Mouse (Mus musculus) lung, postnatal 0 days (tissue): Measurements from ENCODE around the gene Mfn2. TPM values are rescaled to one million over a fixed set of nuclear protein-coding genes. Genes with fewer than 3 reads are reported as not detected.
"Not testable (repeated sequence)": the region's sequence is repeated elsewhere in the genome, so short reads cannot be mapped to it uniquely, and the experiment has no call there.

ENCODE experiments used
- ATAC-seq: fragments of 200-750 bp; cut with Nextera tagmentation; 2 replicates; pipeline ENCODE4 v1.8.0; 2017; ENCODE audit warnings: moderate library complexity
- DNase-seq: peaks from one replicate; pipeline ENCODE4 v3.0.0-alpha.2; 2016; ENCODE audit warnings: low spot score
- H3K27ac ChIP-seq: fragments of 300-500 bp; sonication (generic); 2 replicates; pipeline ENCODE4 v1.5.1; 2014; ENCODE audit warnings: antibody characterized with exemption, mild to moderate bottlenecking, low read length, mixed read lengths
- H3K27me3 ChIP-seq: fragments of 300-500 bp; sonication (generic); replicated peaks from 2 replicates; pipeline ENCODE4 v1.6.1; 2014; ENCODE audit warnings: low read length, mixed read lengths; ENCODE audit not compliant: insufficient read depth
- H3K36me3 ChIP-seq: fragments of 300-500 bp; sonication (generic); 2 replicates; pipeline ENCODE4 v1.6.1; 2014; ENCODE audit warnings: low read length, mixed read lengths; ENCODE audit not compliant: insufficient read depth
- H3K4me1 ChIP-seq: fragments of 300-500 bp; sonication (generic); 2 replicates; pipeline ENCODE4 v1.6.1; 2014; ENCODE audit warnings: antibody characterized with exemption, low read depth, low read length, mixed read lengths; ENCODE audit not compliant: insufficient read depth
- H3K4me2 ChIP-seq: fragments of 300-500 bp; sonication (generic); replicated peaks from 2 replicates; pipeline ENCODE4 v1.6.1; 2014; ENCODE audit warnings: low read depth, mild to moderate bottlenecking, low read length, moderate library complexity, mixed read lengths
- H3K4me3 ChIP-seq: fragments of 300-500 bp; sonication (generic); 2 replicates; pipeline ENCODE4 v1.5.1; 2014; ENCODE audit warnings: low read depth, low read length
- H3K9ac ChIP-seq: fragments of 300-500 bp; sonication (generic); replicated peaks from 2 replicates; pipeline ENCODE4 v1.6.1; 2014; ENCODE audit warnings: low read depth, mild to moderate bottlenecking
- H3K9me3 ChIP-seq: fragments of 300-500 bp; sonication (generic); 2 replicates; pipeline ENCODE4 v1.6.1; 2016; ENCODE audit warnings: low read length, mixed read lengths
- CTCF ChIP-seq: IDR thresholded peaks from 2 replicates; pipeline ENCODE4 v1.5.1; 2016; ENCODE audit warnings: antibody characterized with exemption, mild to moderate bottlenecking
- EP300 ChIP-seq: IDR thresholded peaks from 2 replicates; pipeline ENCODE4 v1.6.1; 2016; ENCODE audit warnings: antibody characterized with exemption, mild to moderate bottlenecking, control low read depth
- WGBS: fragments of 180-500 bp; shearing (Covaris S2); extraction: QIAGEN DNeasy Blood & Tissue Kit; methylation state at CpG from one replicate; pipeline ENCODE4 v1.1.7; 2014; 5-methylcytosine and 5-hydroxymethylcytosine counted together
- polyA plus RNA-seq: library from polyadenylated mRNA; unstranded; fragments of >200 nt; fragmentation: Nextera tagmentation; extraction: Ambion mirVana; gene quantifications from 2 replicates; pipeline ENCODE4 v1.2.1, GENCODE M21; 2015

The Mfn2 gene
- polyA plus RNA-seq, 1 experiment from 2014 or later, result 19.7 TPM

DNA sequence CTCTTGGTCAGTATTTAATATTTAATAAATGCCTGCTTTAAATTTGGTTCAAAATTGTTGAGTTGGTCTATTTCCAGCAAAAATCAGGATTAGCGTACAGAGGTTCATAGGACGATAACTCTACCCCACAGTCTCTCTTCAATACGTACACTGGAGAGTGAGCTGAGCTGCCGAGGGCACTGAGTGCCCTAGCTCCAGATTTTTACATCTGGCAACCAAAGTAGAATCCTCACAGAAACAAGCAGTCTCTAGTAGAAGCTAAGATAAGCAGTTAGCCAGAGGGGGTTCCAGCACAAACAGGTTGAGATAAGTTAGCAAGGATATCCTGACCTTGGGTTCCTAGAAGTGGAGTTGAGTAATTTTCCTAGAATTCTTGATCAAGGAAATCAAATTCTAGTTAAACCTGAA is 55.9 kb downstream of the Mfn2 start:
- H3K4me1 ChIP-seq, result peaks cover 4% of the 10 kb centered on the region; the same call in 1 of the 2 replicates
- WGBS, result 4% methylated on average over 4 of the region's 4 CpGs
- H3K27ac ChIP-seq, result no peak overlapping the region
- peak overlapping the region; percentile 60 for H3K9ac ChIP-seq
- ATAC-seq (peak; percentile 72), DNase-seq (no peak)
- H3K9me3 ChIP-seq, result 0 out of 2 replicates have a peak, but pooled peaks cover 3% of the 10 kb centered on the region
- no peak for TF ChIP-seq CTCF
- no peak for TF ChIP-seq EP300
- peak overlapping the region; percentile 60 for H3K4me2 ChIP-seq
- 0 out of 2 replicates have a peak, but pooled peaks cover 2% of the 10 kb centered on the region for H3K36me3 ChIP-seq
- H3K4me3 ChIP-seq, result peak overlapping the region; percentile 91
- H3K27me3 ChIP-seq, result no peaks in the 10 kb centered on the region

DNA sequence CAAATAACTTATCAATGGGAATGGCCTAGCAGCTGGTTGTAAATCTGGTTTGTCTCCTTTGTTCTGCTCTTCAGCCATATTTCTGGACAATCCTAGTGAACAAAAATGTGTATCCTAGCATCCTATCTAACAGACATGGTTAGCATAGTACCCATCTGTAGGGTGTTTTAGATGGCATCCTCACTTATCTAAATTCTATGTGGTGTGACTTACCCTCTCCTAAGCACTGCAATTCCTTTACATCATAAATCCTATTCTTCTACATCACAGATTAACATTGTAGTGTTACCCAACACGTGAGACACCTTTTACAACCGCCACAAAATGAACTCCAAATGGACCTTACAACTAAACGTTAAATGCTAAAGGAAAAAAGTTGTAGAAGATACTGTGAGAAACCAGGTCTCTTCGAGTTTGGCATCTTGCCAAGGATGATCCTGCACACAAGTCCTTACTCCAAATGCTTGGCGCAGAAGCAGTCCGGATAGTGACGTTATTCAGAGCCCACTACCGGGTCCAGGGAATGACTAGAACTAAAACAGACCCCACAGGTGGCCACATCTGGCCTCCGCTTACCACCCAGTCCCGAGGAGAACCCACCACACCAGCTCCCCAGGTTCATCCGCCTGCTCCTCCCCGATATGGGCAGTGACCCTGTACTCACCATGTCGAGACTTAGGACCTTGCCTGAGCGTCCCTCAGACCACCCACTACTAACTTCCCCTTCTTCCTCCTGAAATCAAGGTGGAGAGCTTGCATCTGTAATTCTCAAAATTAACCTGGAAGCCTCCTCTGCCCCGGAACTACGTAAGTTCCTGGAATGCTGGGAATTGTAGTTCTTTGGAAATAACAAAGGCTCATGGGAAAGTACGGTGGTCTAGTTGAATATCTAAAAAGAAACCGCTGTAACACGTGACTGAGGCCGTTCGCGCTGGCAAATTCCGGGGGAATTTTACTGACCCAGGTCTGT is 56.6 kb downstream of the Mfn2 start, which contains the start of gene Zfp933:
TSS of gene Zfp933 (minus strand) at position 753 of the 970 bp plus-strand sequence.
- Histone ChIP-seq H3K4me1 (peaks cover 4% of the 10 kb centered on the region; the same call in 1 of the 2 replicates), H3K9me3 (0 out of 2 replicates have a peak, but pooled peaks cover 3% of the 10 kb centered on the region), H3K27me3 (no peaks in the 10 kb centered on the region), H3K9ac (peak within 1 kb of the TSS; percentile 60), H3K27ac (no peak within 1 kb of the TSS), H3K4me2 (peak within 1 kb of the TSS; percentile 60), H3K36me3 (0 out of 2 replicates have a peak, but pooled peaks cover 5% of the 10 kb centered on the region), H3K4me3 (peak within 1 kb of the TSS; percentile 91)
- 2% methylated on average over 23 of the region's 23 CpGs for WGBS
- peak; percentile 95 for ATAC-seq
- TF ChIP-seq CTCF (no peak), EP300 (peak; percentile 65)
- DNase-seq, result peak; percentile 97

DNA sequence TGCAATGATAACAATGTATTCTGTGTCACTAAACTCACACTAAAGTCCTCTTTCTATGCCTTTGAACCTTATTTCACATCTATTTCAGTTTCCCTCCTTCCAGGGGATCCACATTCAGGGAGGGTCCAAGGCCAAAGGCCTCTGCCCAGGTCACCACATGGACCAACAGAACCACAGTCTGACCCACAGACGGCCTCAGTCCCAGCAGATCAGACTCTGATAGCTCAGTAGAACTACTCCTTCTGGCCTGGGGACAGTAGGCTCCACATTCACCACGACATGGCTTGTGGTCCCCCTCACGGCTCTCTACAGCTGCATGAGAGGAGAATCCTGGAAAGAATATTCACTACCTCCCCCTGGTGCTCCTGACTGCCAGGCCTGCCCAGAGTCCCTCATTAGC is 61.6 kb downstream of the Mfn2 start:
- DNase-seq (no peak), ATAC-seq (no peak)
- H3K4me2 ChIP-seq, result no peak overlapping the region
- peaks cover 4% of the 10 kb centered on the region; the same call in 1 of the 2 replicates for H3K4me1 ChIP-seq
- H3K36me3 ChIP-seq, result 0 out of 2 replicates have a peak, but pooled peaks cover 5% of the 10 kb centered on the region
- H3K4me3 ChIP-seq, result no peak overlapping the region
- WGBS, result 97% methylated on average over 3 of the region's 3 CpGs
- H3K9me3 ChIP-seq, result 0 out of 2 replicates have a peak, but pooled peaks cover 12% of the 10 kb centered on the region
- H3K27ac ChIP-seq, result no peak overlapping the region
- no peak overlapping the region for H3K9ac ChIP-seq
- no peaks in the 10 kb centered on the region for H3K27me3 ChIP-seq
- TF ChIP-seq CTCF, result no peak
- no peak for TF ChIP-seq EP300

DNA sequence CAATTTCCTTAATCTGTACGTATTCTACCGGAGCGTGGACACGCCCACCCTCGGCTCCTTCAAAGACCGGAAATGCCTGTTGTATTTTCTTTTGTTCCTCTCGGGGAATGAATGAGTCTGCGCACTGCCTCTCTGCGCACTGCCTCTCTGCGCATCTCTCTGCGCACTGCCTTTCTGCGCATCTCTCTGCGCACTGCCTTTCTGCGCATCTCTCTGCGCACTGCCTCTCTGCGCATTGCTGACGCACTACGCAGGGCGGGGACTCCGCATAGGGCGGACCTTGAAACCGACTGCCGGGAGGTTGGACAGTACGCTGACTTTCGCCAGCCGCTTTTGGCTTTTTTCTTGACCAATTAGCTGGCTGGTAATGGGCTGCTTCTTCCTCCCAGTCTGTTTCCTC is 65.2 kb downstream of the Mfn2 start:
- 99% methylated on average over 17 of the region's 26 CpGs for WGBS
- H3K9ac ChIP-seq, H3K4me2 ChIP-seq, ATAC-seq, H3K4me3 ChIP-seq, H3K36me3 ChIP-seq, H3K4me1 ChIP-seq, H3K27me3 ChIP-seq, DNase-seq, H3K27ac ChIP-seq: not testable (repeated sequence)
- H3K9me3 ChIP-seq, result 0 out of 2 replicates have a peak, but pooled peaks cover 12% of the 10 kb centered on the region

DNA sequence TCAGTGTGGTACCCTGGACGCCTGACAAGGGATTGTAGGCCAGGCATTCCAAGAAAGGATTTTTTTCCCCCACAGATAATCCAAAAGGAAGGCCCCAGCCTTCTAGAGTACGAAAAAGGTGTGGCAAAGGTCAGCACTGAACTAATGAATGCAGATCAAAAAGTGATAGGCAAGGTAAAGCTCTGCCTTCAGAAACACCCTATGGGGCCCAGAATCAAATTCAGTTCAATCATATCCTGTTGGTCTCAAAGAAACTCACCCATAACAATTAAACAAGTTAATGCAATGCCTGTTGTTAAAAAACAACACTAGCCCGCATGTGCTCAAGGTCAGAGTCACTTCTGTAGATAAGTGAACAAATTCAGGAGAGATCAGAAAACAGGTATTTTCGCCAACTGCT is 80.1 kb downstream of the Mfn2 start:
- no peaks in the 10 kb centered on the region for H3K27me3 ChIP-seq
- no peak overlapping the region for H3K4me2 ChIP-seq
- H3K27ac ChIP-seq, result no peak overlapping the region
- H3K9ac ChIP-seq, result no peak overlapping the region
- no peak for DNase-seq
- TF ChIP-seq EP300 (no peak), CTCF (no peak)
- H3K4me1 ChIP-seq, result no peaks in the 10 kb centered on the region
- peaks cover 20% of the 10 kb centered on the region; the same call in 1 of the 2 replicates for H3K9me3 ChIP-seq
- no peak for ATAC-seq
- H3K36me3 ChIP-seq, result peaks cover 17% of the 10 kb centered on the region; the same call in 1 of the 2 replicates
- H3K4me3 ChIP-seq, result no peak overlapping the region
- WGBS, result 97% methylated on average over 4 of the region's 4 CpGs

Other genes starting within 250 kb of the Mfn2 start
- gene Zfp534, start 202.2 kb downstream of the Mfn2 start, polyA plus RNA-seq, result not detected in 2 replicates
- 6.8 and 8.0 TPM in 2 replicates for gene Zfp984, start 94.9 kb downstream of the Mfn2 start, polyA plus RNA-seq
- gene Zfp933, start 56.3 kb downstream of the Mfn2 start, polyA plus RNA-seq, result 3.6 and 4.8 TPM in 2 replicates
- gene Miip, start 35.9 kb downstream of the Mfn2 start, polyA plus RNA-seq, result 28.5 and 28.6 TPM in 2 replicates
- 1.9 and 2.4 TPM in 2 replicates for gene Fv1, start 35.7 kb downstream of the Mfn2 start, polyA plus RNA-seq
- gene Plod1, start 32.1 kb upstream of the Mfn2 start, polyA plus RNA-seq, result 40.8 and 43.2 TPM in 2 replicates
- 16.4 and 16.5 TPM in 2 replicates for gene 2510039O18Rik, start 36.2 kb upstream of the Mfn2 start, polyA plus RNA-seq
- not detected in 2 replicates for gene Nppb, start 81.1 kb upstream of the Mfn2 start, polyA plus RNA-seq
- 1.6 and 2.8 TPM in 2 replicates for gene Nppa, start 96.0 kb upstream of the Mfn2 start, polyA plus RNA-seq
- 3.5 and 4.1 TPM in 2 replicates for gene Clcn6, start 134.1 kb upstream of the Mfn2 start, polyA plus RNA-seq
- gene Mthfr, start 134.4 kb upstream of the Mfn2 start, polyA plus RNA-seq, result 14.0 and 14.2 TPM in 2 replicates
- gene Agtrap, start 183.3 kb upstream of the Mfn2 start, polyA plus RNA-seq, result 20.7 and 22.0 TPM in 2 replicates
- 35.2 and 35.7 TPM in 2 replicates for gene Mad2l2, start 225.7 kb upstream of the Mfn2 start, polyA plus RNA-seq
- gene Draxin, start 226.0 kb upstream of the Mfn2 start, polyA plus RNA-seq, result 0.06 TPM in 2 replicates
- 53.1 and 58.5 TPM in 2 replicates for gene Fbxo6, start 247.4 kb upstream of the Mfn2 start, polyA plus RNA-seq